Mouse (Mus musculus): ENCODE results near the gene Ankrd44. TPM values are rescaled to one million over a fixed set of nuclear protein-coding genes. Genes with fewer than 3 reads are reported as not detected.
"Not testable (repeated sequence)": the region's sequence is repeated elsewhere in the genome, so short reads cannot be mapped to it uniquely, and the experiment has no call there.

The Ankrd44 gene
- total RNA-seq (2014; fragmentation: Nextera tagmentation): 19.2 and 23.8 TPM in 2 replicates
- 12.5 and 17.5 TPM in 2 replicates for total RNA-seq (2017)

- ATAC-seq (replicated peaks; ENCODE audit: low FRiP score, low TSS enrichment, poor library complexity, severe bottlenecking): peak; percentile 78
These were observed at the start of gene Ankrd44 for GRCm38 (mm10) chr1:54925971-54926771. Gene Ankrd44 (minus strand): TSS chr1:54926387.

DNA sequence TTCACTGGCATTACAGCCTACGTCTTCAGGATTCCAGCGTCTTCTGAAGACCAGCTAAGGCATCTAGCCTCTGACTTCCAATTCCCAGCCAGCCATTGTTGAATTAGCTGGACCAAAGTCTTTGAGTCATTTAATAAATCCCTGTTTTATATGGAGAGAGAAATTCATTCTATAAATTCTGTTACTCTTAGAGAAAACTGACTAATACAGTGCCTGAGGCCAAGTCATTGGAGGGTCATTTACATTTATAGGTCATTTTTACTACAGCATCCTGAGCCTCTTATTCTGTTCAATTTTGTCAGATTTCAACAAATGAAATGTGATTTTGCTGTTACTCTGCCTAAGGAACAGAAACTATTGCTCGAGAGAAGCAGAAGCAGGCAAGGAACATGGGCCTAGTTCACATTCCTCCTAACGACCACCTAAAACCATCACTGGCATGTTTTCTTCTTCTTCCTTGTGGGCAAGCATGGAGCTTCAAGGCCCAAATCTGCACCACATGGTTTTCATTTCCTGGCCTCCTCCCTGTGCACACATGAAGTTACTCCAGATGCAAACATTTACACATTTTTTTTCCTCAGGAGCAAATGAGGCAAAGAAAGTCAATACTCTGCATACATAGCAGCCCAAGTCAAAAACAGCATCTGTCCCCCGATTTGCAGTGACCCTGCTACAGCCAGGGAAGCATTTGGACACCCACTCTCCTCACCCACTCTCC, 45.7 kb upstream of the Ankrd44 start:
- ATAC-seq (replicated peaks; ENCODE audit: low FRiP score, low TSS enrichment, poor library complexity, severe bottlenecking): no peak

- ATAC-seq (replicated peaks; ENCODE audit: low FRiP score, low TSS enrichment, poor library complexity, severe bottlenecking): no peak
These were observed 40.7 kb upstream of the Ankrd44 start for GRCm38 (mm10) chr1:54966858-54967257.

- ATAC-seq (replicated peaks; ENCODE audit: low FRiP score, low TSS enrichment, poor library complexity, severe bottlenecking): no peak
These were observed 39.2 kb upstream of the Ankrd44 start for GRCm38 (mm10) chr1:54965159-54965995.

GRCm38 (mm10) chr1:54961724-54962123, 35.5 kb upstream of the Ankrd44 start:
- no peak for ATAC-seq (replicated peaks; ENCODE audit: low FRiP score, low TSS enrichment, poor library complexity, severe bottlenecking)

GRCm38 (mm10) chr1:54960613-54961165, 34.5 kb upstream of the Ankrd44 start:
- ATAC-seq (replicated peaks; ENCODE audit: low FRiP score, low TSS enrichment, poor library complexity, severe bottlenecking): no peak

- no peak for ATAC-seq (replicated peaks; ENCODE audit: low FRiP score, low TSS enrichment, poor library complexity, severe bottlenecking)
These were observed 32.3 kb upstream of the Ankrd44 start for GRCm38 (mm10) chr1:54958525-54958924.

DNA sequence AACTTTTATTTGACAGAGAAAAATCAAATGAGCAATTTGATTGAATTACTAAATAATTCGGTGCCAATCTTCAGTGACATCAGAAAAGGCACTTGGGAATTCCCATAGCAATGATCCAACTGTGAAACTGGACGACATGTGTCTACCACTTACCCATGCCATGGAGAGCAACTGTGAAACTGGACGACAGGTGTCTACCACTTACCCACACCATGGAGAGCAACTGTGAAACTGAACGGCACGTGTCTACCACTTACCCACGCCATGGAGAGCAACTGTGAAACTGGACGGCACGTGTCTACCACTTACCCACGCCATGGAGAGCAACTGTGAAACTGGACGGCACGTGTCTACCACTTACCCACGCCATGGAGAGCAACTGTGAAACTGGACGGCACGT, 30.8 kb upstream of the Ankrd44 start:
- ATAC-seq (replicated peaks; ENCODE audit: low FRiP score, low TSS enrichment, poor library complexity, severe bottlenecking): not testable (repeated sequence)

GRCm38 (mm10) chr1:54954856-54955255, 28.7 kb upstream of the Ankrd44 start:
- ATAC-seq (replicated peaks; ENCODE audit: low FRiP score, low TSS enrichment, poor library complexity, severe bottlenecking): no peak

DNA sequence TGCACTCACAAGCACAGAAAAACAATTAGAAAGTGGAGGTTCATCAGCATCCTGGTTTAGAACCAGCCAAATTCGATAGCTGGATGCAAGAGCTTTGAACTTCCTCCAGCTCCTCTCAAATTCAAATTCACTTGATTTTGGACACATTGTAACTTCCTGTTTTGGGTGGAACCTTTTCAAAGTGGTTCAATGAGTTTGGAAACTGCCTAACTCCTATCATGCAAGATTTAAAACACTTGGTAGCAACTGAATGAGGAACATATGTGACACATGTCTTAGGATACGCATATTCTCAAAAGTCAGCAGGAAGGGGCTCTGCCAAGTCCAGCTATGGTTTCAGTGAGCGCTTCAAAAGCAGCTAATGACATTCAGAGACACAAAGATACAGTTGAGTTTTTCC, 18.5 kb upstream of the Ankrd44 start:
- ATAC-seq (replicated peaks; ENCODE audit: low FRiP score, low TSS enrichment, poor library complexity, severe bottlenecking): no peak

DNA sequence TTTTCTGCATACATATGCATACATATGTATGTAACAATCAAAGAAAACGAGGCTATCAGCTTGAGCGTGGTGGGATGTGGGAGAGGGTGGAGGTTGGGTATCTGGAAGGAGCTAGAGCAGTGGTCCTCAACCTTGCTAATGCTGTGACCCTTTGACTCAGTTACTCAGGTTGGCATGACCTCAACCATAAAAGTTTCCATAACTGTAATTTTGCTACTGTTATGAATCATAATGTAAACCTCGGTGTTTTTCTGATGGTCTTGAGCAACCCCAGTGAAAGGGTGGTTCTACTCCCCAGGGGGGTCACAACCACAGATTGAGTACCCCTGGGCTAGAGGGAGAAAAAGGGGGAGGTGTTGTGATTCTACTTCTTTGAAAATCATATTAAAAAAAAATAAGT, 9.3 kb upstream of the Ankrd44 start:
- ATAC-seq (replicated peaks; ENCODE audit: low FRiP score, low TSS enrichment, poor library complexity, severe bottlenecking): no peak

- peak; percentile 44; the same call in 1 of the 2 replicates for ATAC-seq (replicated peaks; ENCODE audit: low FRiP score, low TSS enrichment, poor library complexity, severe bottlenecking)
These were observed 8.7 kb upstream of the Ankrd44 start for GRCm38 (mm10) chr1:54934911-54935310.

- ATAC-seq (replicated peaks; ENCODE audit: low FRiP score, low TSS enrichment, poor library complexity, severe bottlenecking): no peak
These were observed 7.5 kb upstream of the Ankrd44 start for GRCm38 (mm10) chr1:54933646-54934045.

GRCm38 (mm10) chr1:54932456-54933115, 6.4 kb upstream of the Ankrd44 start:
- no peak for ATAC-seq (replicated peaks; ENCODE audit: low FRiP score, low TSS enrichment, poor library complexity, severe bottlenecking)

DNA sequence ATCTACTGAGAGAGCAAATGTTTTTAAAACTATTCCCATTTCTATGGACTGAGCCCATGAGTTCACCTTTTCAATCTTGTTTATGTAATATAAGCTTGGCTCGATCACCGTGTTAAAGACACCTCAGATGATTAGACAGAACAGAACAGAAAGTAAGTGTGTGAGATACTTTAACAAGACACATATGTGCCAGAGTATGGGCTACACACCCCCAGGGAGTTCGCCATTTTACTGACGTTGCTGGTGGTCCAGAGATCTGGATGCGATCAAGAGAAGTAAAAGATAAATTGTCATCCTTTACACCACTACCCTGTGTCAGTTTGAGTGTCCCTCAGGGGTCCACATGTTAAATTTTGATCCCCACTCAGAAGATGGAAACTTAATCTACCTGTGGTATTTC, 5.0 kb upstream of the Ankrd44 start:
- ATAC-seq (replicated peaks; ENCODE audit: low FRiP score, low TSS enrichment, poor library complexity, severe bottlenecking): no peak

DNA sequence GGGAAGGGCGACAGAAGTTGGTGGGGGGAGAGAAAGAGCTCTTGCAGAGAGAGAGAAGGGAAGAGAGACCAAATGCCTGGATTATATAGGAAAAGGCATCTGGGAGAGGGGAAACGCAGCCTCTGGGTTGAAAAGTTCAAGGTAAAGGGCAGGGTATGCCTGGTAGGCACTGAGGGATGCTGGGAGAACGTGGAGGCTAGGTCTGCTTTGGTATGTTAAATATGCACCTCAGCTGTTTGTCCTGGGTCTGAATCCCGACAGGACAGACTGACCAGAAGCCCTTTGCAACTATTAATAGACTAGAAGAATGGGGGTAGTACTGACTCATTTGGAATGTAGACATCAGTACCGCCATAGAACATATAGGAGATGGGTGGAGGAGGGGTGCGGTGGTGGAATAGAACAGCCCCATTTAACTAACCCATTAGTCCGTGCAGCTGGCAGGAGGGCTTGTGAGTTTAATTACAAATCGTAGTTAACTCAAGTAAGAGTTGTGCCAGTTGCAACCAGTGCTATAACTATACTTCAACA, 4.5 kb upstream of the Ankrd44 start:
- no peak for ATAC-seq (replicated peaks; ENCODE audit: low FRiP score, low TSS enrichment, poor library complexity, severe bottlenecking)

DNA sequence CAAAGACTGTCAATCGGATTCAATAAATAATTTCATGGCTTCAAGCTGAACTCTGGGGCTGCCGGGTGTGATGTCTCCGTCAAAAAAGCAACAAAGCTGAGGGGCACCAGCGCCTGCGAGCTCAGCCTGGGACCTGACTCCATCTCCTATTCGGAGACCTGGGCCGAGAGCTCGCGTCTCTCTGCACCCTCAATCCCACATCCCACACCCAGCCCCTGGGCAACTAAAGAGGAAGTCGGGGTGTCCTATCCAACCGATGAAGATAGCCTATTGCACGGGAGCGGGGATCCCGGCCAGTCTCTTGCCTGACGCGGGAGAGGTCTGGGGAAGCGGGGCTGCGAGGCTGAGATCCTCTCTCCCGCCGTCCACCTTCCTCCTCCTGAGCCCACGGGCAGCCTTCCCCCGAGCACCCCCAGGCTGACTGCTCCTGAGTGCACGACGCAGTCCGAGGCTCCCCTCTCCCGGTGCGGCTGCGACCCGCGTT, 694 bp downstream of the Ankrd44 start:
- ATAC-seq (replicated peaks; ENCODE audit: low FRiP score, low TSS enrichment, poor library complexity, severe bottlenecking): peak; percentile 32

GRCm38 (mm10) chr1:54924760-54925159, 1.4 kb downstream of the Ankrd44 start:
- no peak for ATAC-seq (replicated peaks; ENCODE audit: low FRiP score, low TSS enrichment, poor library complexity, severe bottlenecking)

GRCm38 (mm10) chr1:54924309-54924685, 1.9 kb downstream of the Ankrd44 start:
- no peak for ATAC-seq (replicated peaks; ENCODE audit: low FRiP score, low TSS enrichment, poor library complexity, severe bottlenecking)

Data from megakaryocyte-erythroid progenitor cell, adult 5-6 weeks (primary cell).